Mouse (Mus musculus) G1E (cell line): ENCODE results near the gene Repin1. TPM values are rescaled to one million over a fixed set of nuclear protein-coding genes. Genes with fewer than 3 reads are reported as not detected.

Experiments used
- ATAC-seq: 2 replicates; pipeline ENCODE4 v1.8.0; 2016; ENCODE audit warnings: mild to moderate bottlenecking; ENCODE audit not compliant: insufficient number of reproducible peaks, poor library complexity, low FRiP score, severe bottlenecking; ENCODE audit errors: extremely low read depth
- DNase-seq: peaks from one replicate; pipeline ENCODE4 v3.0.0; 2012; ENCODE audit warnings: low spot score
- H3K27me3 ChIP-seq: 2 replicates; pipeline ENCODE4 v1.6.1; 2012; ENCODE audit warnings: mild to moderate bottlenecking, low read length, inconsistent platforms; ENCODE audit not compliant: insufficient read depth
- H3K36me3 ChIP-seq: replicated peaks from 2 replicates; pipeline ENCODE3; 2012; ENCODE audit warnings: mild to moderate bottlenecking, inconsistent platforms
- H3K4me1 ChIP-seq: 2 replicates; pipeline ENCODE4 v1.6.1; 2012; ENCODE audit warnings: low read depth, low read length, inconsistent platforms, mixed read lengths; ENCODE audit not compliant: insufficient read depth
- H3K4me3 ChIP-seq: 2 replicates; pipeline ENCODE4 v1.5.1; 2012; ENCODE audit warnings: low read depth, mild to moderate bottlenecking, inconsistent platforms, low read length, moderate library complexity, mixed read lengths
- H3K9me3 ChIP-seq: replicated peaks from 2 replicates; pipeline ENCODE4 v1.6.1; 2012; ENCODE audit warnings: inconsistent platforms
- CTCF ChIP-seq: IDR thresholded peaks from 2 replicates; pipeline ENCODE4 v1.5.1; 2012; ENCODE audit warnings: low read depth, low read length, inconsistent platforms, mixed read lengths
- GATA1 ChIP-seq: IDR thresholded peaks from 2 replicates; pipeline ENCODE4 v1.6.1; 2012; ENCODE audit warnings: borderline replicate concordance, low read length, inconsistent platforms, mixed read lengths
- GATA2 ChIP-seq: IDR thresholded peaks from 2 replicates; pipeline ENCODE4 v1.6.1; 2012; ENCODE audit warnings: low read depth, low read length, inconsistent platforms, borderline replicate concordance
- POLR2AphosphoS5 ChIP-seq: IDR thresholded peaks from 2 replicates; pipeline ENCODE4 v1.6.1; 2012; ENCODE audit warnings: low read depth, low read length, inconsistent platforms; ENCODE audit not compliant: insufficient replicate concordance
- TAL1 ChIP-seq: conservative IDR thresholded peaks from 2 replicates; pipeline ENCODE4 v1.6.1; 2012; ENCODE audit warnings: low read depth, low read length, inconsistent platforms, mixed read lengths
- polyA plus RNA-seq: library from polyadenylated mRNA; stranded (reverse); fragments of >175 nt; gene quantifications from 2 replicates; pipeline ENCODE4 v1.2.3, GENCODE M21; 2012
- total RNA-seq, 2 experiments: library from RNA; stranded (forward) in 1 of 2; stranded (reverse) in 1 of 2; fragments of 200-1000 nt in 1 of 2; fragments of >200 nt in 1 of 2; fragmentation: Nextera tagmentation in 1 of 2; gene quantifications; 2 replicates each; pipeline ENCODE4 v1.2.3; 2014 to 2017

Repin1 gene
- total and polyA plus RNA-seq, 3 experiments: 0.27 TPM; not detected in 2

- TF ChIP-seq CTCF (no peak), TAL1 (no peak), GATA1 (no peak), GATA2 (no peak), POLR2AphosphoS5 (no peak)
- Histone ChIP-seq H3K36me3 (no peaks in the 10 kb centered on the region), H3K9me3 (no peaks in the 10 kb centered on the region), H3K4me3 (no peak overlapping the region), H3K27me3 (no peaks in the 10 kb centered on the region; the same call in 1 of the 2 replicates), H3K4me1 (no peaks in the 10 kb centered on the region)
- no peak for DNase-seq
- ATAC-seq: no peak
Measured at GRCm38 (mm10) chr6:48591871-48592270, 1.8 kb upstream of the Repin1 start.

DNA sequence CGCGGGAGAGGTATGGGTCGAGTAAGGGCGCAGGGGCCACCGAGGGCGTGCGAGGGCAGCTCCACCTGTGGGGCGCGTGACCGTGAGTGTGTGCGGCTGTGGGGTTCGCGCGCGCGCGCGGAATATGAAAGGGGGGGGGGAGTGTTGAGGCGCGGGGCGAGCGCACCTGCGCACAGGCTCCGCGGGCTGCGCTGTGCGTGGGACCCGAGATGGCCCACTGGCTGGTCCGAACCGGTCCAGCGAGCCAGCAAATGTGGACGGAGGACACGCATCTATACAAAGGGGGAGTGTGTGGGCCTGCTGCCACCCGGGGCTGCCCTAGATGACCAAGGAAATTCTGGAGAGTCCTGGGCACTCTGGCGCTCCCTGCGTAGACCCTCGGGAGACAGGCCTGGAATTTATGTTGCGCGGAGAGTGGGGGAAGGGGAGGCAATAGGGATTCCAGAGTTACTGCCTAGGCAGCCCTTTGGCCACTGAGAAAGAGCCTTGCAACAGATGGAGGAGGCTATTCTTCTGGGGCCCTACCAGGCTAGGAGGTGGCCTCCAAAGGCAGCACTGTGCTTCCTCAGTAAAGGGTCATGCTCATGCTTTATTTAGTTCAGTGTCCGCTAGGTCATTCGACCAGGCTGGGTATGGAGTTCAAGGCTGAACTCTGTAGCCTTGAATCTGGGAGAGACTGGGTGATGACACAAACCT lies 508 bp downstream of the Repin1 start:
- DNase-seq (no peak), ATAC-seq (no peak)
- H3K4me1 ChIP-seq: no peaks in the 10 kb centered on the region
- H3K36me3 ChIP-seq: no peaks in the 10 kb centered on the region
- TF ChIP-seq CTCF (no peak), TAL1 (no peak), GATA2 (no peak), POLR2AphosphoS5 (no peak), GATA1 (no peak)
- H3K4me3 ChIP-seq: no peak overlapping the region
- H3K27me3 ChIP-seq: no peaks in the 10 kb centered on the region; the same call in 1 of the 2 replicates
- H3K9me3 ChIP-seq: no peaks in the 10 kb centered on the region; the same call in 1 of the 2 replicates

- no peak overlapping the region for H3K4me3 ChIP-seq
- H3K4me1 ChIP-seq: no peaks in the 10 kb centered on the region
- H3K27me3 ChIP-seq: no peaks in the 10 kb centered on the region; the same call in 1 of the 2 replicates
- H3K36me3 ChIP-seq: no peaks in the 10 kb centered on the region
- ATAC-seq (no peak), DNase-seq (no peak)
- no peak for TF ChIP-seq GATA1
- TF ChIP-seq CTCF: no peak
- TF ChIP-seq POLR2AphosphoS5: no peak
- TF ChIP-seq TAL1: no peak
- TF ChIP-seq GATA2: no peak
- H3K9me3 ChIP-seq: no peaks in the 10 kb centered on the region; the same call in 1 of the 2 replicates
Measured at GRCm38 (mm10) chr6:48595278-48595677, 1.6 kb downstream of the Repin1 start.

- no peaks in the 10 kb centered on the region; the same call in 1 of the 2 replicates for H3K9me3 ChIP-seq
- TF ChIP-seq TAL1 (no peak), GATA2 (no peak), GATA1 (no peak), CTCF (no peak), POLR2AphosphoS5 (no peak)
- ATAC-seq (no peak), DNase-seq (no peak)
- no peaks in the 10 kb centered on the region; the same call in 1 of the 2 replicates for H3K27me3 ChIP-seq
- H3K36me3 ChIP-seq: no peaks in the 10 kb centered on the region
- no peaks in the 10 kb centered on the region for H3K4me1 ChIP-seq
- H3K4me3 ChIP-seq: no peak overlapping the region
Measured at GRCm38 (mm10) chr6:48596545-48597232, 3.0 kb downstream of the Repin1 start.

DNA sequence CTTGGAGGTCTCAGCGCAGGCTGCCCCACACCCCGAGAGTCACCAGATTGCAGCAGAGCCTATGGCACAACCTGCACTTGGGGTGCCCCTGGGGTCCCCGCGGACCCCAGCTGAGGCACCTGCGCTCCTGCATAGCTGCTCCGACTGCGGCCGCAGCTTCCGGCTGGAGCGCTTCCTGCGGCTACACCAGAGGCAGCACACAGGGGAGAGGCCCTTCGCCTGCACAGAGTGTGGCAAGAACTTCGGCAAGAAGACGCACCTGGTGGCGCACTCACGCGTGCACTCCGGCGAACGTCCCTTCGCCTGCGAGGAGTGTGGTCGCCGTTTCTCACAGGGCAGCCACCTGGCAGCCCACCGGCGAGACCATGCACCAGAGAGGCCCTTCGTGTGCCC lies 3.5 kb downstream of the Repin1 start:
- Histone ChIP-seq H3K36me3 (no peaks in the 10 kb centered on the region), H3K27me3 (no peaks in the 10 kb centered on the region; the same call in 1 of the 2 replicates), H3K4me3 (no peak overlapping the region), H3K9me3 (no peaks in the 10 kb centered on the region; the same call in 1 of the 2 replicates), H3K4me1 (no peaks in the 10 kb centered on the region)
- ATAC-seq (no peak), DNase-seq (no peak)
- TF ChIP-seq GATA1 (no peak), CTCF (no peak), TAL1 (no peak), POLR2AphosphoS5 (no peak), GATA2 (no peak)

- H3K9me3 ChIP-seq: no peaks in the 10 kb centered on the region; the same call in 1 of the 2 replicates
- H3K36me3 ChIP-seq: no peaks in the 10 kb centered on the region
- no peak overlapping the region for H3K4me3 ChIP-seq
- no peaks in the 10 kb centered on the region for H3K27me3 ChIP-seq
- H3K4me1 ChIP-seq: no peaks in the 10 kb centered on the region
- DNase-seq (no peak), ATAC-seq (no peak)
- TF ChIP-seq GATA2: no peak
- TF ChIP-seq CTCF: no peak
- no peak for TF ChIP-seq TAL1
- TF ChIP-seq GATA1: no peak
- TF ChIP-seq POLR2AphosphoS5: no peak
Measured at GRCm38 (mm10) chr6:48600594-48600993, 6.9 kb downstream of the Repin1 start.
